Mouse (Mus musculus): ENCODE measurements around the gene Magee1. TPM values are rescaled to one million over a fixed set of nuclear protein-coding genes. Genes with fewer than 3 reads are reported as not detected.

The Magee1 gene
- polyA plus RNA-seq, 1 experiment, result 2.3 TPM

Other genes starting within 250 kb of the Magee1 start
- 11.9 and 16.7 TPM in 2 replicates for gene Pbdc1, start 40.6 kb upstream of the Magee1 start, polyA plus RNA-seq (2012; ENCODE audit: insufficient read depth, insufficient read length, missing spikeins)

Data from brown adipose tissue, adult 24 weeks (tissue).